Mouse (Mus musculus): ENCODE data around the gene Chaf1a.
"Not testable (repeated sequence)": the region's sequence is repeated elsewhere in the genome, so short reads cannot be mapped to it uniquely, and the experiment has no call there.

Chaf1a gene

DNA sequence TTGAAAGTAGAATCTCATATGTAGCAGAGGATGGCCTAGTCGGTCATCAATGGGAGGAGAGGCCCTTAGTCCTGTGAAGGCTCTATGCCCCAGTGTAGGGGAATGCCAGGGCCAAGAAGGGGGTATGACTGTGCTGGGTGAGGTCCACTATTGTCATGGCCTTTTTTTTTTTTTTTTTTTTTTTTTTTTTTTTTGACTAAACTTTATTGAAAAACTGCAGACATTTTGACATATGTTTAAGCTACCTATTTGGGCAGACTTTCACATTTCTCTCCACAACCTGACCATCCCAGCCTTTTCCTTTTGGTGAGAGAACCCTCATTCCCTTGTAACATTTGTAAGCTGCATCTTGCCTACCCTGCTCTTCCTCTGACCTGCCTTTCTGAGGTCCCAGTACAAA lies 52.1 kb downstream of the Chaf1a start:
- DNase-seq (ENCODE audit: low read depth, low spot score): no peak

DNA sequence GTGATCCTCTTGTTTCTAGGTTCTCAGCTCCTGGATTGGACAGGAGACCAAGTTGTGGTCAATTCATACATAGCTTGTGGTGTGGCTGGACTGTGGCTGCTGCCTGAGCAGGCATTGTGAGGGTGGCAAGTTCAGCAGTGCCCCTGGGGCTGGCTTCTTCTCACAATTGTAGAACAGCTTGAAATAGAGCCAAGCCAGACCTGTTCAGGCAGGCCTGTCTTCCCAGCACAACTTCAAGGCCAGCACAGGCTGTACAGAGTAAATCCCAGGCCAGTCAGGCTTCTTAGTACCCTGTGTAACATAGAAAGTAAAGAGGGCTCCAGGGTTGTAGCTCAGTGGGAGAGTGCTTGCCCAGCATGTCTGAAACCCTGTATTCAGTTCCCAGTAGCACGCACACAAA lies 52.6 kb downstream of the Chaf1a start:
- no peak for DNase-seq (ENCODE audit: low read depth, low spot score)

GRCm38 (mm10) chr17:56096883-56097282 lies 56.6 kb downstream of the Chaf1a start:
- DNase-seq (ENCODE audit: low read depth, low spot score): no peak

DNA sequence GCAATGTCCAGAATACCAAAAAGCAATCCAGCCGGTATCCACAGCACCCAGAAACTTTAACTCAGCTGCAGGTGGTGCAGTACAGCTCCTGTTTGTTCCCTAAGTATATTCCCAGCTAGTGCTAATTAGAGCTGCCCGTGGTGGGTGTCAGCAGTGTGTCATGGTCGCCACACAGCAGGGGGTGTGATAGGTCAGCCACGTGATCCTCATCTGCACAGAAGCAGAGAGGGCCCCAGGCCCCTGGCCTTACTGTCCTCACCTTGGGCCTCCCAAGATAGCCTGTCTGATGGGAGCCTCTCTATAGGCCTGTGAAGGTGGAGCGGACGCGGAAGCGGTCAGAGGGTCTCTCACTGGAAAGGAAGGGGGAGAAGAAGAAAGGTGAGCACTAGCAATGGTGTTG lies 57.9 kb downstream of the Chaf1a start:
- DNase-seq (ENCODE audit: low read depth, low spot score): no peak

GRCm38 (mm10) chr17:56098711-56099572 lies 58.7 kb downstream of the Chaf1a start:
- no peak for DNase-seq (ENCODE audit: low read depth, low spot score)

GRCm38 (mm10) chr17:56100811-56101210 lies 60.6 kb downstream of the Chaf1a start:
- no peak for DNase-seq (ENCODE audit: low read depth, low spot score)

DNA sequence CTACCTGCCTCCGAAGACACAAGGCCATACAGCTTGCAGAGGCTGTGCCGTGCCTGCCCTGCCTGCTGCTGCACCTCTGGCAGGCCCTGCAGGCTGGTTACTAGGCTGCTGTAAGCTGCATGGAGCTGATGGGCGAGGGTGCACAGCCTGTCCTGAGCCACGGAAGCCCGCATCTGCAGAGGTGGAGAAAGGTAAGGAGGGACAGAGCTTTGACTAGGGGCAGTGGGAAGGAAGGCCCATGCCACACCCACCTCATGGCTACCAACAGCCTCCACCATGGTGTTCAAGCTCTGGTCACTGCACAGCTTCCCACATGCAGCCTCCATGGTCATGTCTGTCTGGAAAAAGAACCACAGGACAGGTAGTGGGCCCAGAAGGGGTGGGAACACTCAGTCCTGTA lies 61.9 kb downstream of the Chaf1a start:
- no peak for DNase-seq (ENCODE audit: low read depth, low spot score)

DNA sequence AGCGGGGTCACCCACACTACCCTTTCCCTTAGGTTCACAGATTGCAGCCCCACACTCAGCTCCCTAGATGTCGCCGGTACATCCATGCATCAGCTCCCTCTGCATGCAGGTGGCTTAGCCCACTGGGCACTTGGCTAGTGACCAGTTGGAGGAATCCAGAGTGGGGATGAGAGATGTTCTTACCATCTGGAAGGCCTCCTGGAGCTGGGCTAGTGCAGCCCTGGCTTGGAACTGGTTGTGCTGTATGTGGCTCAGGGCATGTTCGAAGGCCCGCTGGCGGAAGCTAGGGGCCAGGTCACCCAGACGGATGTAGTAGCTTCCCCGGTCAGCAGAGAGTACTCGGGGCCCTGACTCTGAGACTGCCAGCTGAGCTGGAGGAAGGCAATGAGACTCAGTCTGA lies 62.7 kb downstream of the Chaf1a start:
- no peak for DNase-seq (ENCODE audit: low read depth, low spot score)

- no peak for DNase-seq (ENCODE audit: low read depth, low spot score)
Observed at GRCm38 (mm10) chr17:56103465-56104285, 63.4 kb downstream of the Chaf1a start.

- DNase-seq (ENCODE audit: low read depth, low spot score): not testable (repeated sequence)
Observed at GRCm38 (mm10) chr17:56104821-56105220, 64.6 kb downstream of the Chaf1a start.

GRCm38 (mm10) chr17:56106436-56106835 lies 66.2 kb downstream of the Chaf1a start:
- not testable (repeated sequence) for DNase-seq (ENCODE audit: low read depth, low spot score)

DNA sequence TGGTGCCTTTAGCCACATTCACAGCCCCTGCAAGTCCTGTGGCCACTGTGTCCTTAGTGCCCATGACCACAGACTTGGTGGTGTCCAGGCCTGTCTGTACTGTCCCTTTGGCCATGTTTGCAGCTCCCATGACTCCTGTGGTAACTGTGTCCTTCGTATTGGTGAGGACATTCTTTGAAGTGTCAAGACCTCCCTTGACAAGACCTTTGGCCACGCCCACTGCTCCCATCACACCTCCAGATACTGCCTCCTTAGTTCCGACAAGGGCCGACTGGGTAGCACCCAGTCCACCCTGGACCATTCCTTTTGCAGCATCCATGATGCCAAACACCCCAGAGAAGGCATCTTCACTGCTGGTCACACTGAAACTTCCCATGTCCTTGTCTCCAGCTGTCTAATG lies 66.7 kb downstream of the Chaf1a start:
- DNase-seq (ENCODE audit: low read depth, low spot score): no peak

DNA sequence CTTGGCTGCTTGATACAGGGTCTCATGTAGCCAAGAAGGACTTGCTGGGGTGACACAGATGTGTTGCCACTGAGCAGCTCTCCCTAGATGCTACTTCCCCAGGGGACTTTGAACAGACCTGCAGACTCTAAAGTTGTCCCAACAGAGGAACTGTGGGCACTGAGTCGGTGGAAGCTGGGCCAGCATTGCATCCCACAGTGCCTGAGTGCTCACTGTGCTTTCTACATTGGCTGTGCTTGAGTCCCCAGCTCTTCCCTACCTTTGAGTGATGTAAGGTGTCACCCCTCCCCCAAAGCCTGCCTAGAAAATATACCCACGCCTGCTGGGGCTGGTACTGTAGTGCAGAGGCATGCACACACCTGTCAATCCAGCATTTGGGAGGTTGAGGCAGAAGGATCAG lies 67.5 kb downstream of the Chaf1a start:
- no peak for DNase-seq (ENCODE audit: low read depth, low spot score)

- no peak for DNase-seq (ENCODE audit: low read depth, low spot score)
Observed at GRCm38 (mm10) chr17:56108334-56109044, 68.2 kb downstream of the Chaf1a start.

- no peak for DNase-seq (ENCODE audit: low read depth, low spot score)
Observed at GRCm38 (mm10) chr17:56109219-56110051, 69.2 kb downstream of the Chaf1a start, which contains the start of gene Plin4. Gene Plin4, minus strand, starts transcription at chr17:56109803.

GRCm38 (mm10) chr17:56110571-56110970 lies 70.3 kb downstream of the Chaf1a start:
- DNase-seq (ENCODE audit: low read depth, low spot score): no peak

- DNase-seq (ENCODE audit: low read depth, low spot score): no peak
Observed at GRCm38 (mm10) chr17:56111021-56111420, 70.8 kb downstream of the Chaf1a start.

DNA sequence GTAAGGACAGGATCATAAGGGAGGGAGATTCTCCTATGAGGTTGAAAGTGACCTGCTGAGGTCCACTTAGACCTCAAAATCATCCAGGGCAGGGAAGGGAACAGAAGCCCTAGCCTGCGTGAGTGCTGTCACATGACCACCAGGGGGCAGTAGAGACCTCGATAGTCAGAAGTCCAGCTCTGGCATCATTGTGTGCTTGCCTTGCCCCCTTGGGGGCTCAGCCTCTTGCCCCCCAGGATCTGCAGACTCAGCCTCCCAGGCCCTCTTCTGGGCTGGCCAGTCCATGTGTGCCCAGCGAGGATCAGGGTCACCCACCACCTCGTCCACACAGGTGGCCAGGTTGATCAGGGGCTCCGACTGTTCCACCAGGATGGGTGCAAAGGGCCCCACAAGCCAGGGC lies 71.6 kb downstream of the Chaf1a start:
- DNase-seq (ENCODE audit: low read depth, low spot score): peak; percentile 58

DNA sequence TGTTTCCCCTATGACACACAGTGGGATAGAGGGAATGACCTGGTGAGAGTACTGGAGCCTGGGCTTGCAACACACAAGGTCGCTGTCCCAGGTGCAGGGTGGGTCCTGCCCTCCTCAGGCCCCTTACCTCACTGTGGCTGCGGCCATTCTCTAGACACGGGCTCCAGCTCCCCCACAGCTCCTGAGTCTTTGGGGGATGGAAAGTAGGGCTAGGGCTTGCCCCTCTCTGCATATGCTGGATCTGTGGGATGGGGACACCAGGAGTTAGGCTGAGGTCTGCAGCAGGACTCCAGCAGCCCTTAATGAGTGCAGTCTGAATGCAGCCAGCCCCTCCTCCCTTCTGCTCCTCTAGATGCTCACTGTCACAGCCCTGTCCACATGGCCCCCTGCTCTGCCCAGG lies 72.5 kb downstream of the Chaf1a start:
- no peak for DNase-seq (ENCODE audit: low read depth, low spot score)

DNA sequence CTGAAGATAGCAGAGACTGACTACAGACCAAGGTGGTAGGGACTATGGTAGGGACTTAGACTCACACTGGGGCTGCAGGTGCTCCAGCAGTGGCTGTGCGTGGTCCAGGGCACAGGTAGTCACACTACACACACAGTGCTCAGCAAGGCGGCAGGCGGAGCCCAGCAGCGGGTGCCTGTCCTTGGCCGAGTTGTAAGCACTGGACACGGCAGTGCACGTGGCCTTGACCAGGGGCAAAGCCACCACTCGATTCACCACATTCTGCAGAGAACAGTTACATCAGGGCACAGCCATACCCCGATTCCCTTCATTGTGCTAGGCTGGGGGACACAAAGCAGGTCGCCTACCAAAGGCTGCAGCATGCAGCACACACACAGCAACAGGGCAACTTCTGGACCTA lies 76.0 kb downstream of the Chaf1a start:
- DNase-seq (ENCODE audit: low read depth, low spot score): no peak

GRCm38 (mm10) chr17:56117251-56117710 lies 77.0 kb downstream of the Chaf1a start, which contains the start of gene Plin5:
Gene Plin5, minus strand, starts transcription at chr17:56117596.
- DNase-seq (ENCODE audit: low read depth, low spot score): no peak
